ENCODE assay signal across 9 mouse cellular contexts in the genomic region with DNA sequence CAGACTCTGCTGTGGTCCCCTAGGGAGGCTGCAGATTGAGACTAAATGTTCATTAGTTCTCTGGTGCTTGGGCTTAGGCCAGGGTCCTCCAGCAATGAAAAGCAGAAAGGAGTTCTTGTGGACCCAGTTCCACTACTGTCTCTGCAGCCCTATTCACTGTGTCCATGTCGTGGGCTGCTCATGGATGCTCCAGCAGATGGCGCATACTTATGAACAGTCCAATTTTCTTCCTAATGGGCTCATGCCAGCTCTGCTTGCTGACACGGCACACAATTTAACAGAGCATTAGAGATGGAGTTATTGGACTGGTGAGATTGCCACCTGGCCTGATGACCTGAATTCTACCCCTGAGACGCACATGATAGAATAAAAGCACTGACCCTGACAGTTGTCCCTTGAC. TPM values are rescaled to one million over a fixed set of nuclear protein-coding genes. Genes with fewer than 3 reads are reported as not detected.
A peak's percentile ranks its signal among the peaks of the same experiment; 100 is the strongest.
DNase-seq lines count a peak whose midpoint lies in the region; ATAC-seq lines count a peak whose summit lies in the region.
"Had no signal": no experiment of that assay in that cellular context is flagged by ENCODE, and none has a peak within 500 bp of the region (broad histone marks: within the 10 kb centered on the region; RNA-seq: fewer than 3 reads in every experiment).

No protein-coding gene starts in this region.

- H3K9me3 ChIP-seq in hindbrain, embryonic 12.5 days (replicated peaks) = no peaks in the 10 kb centered on the region
- H3K9me3 ChIP-seq in neural tube, embryonic 13.5 days = no peaks in the 10 kb centered on the region
- H3K9me3 ChIP-seq: G1E had no signal

- H3K27me3 ChIP-seq in hindbrain, embryonic 12.5 days = peaks cover 10% of the 10 kb centered on the region
- H3K27me3 ChIP-seq in neural tube, embryonic 13.5 days = peaks cover 9% of the 10 kb centered on the region

- H3K36me3 ChIP-seq in hindbrain, embryonic 12.5 days = no peaks in the 10 kb centered on the region
- no peaks in the 10 kb centered on the region for H3K36me3 ChIP-seq in neural tube, embryonic 13.5 days
- H3K36me3 ChIP-seq: G1E had no signal

- DNase-seq in gastrocnemius, adult 18-20 months (ENCODE audit: low spot score) = peak; percentile 3
- no peak for DNase-seq in gastrocnemius, postnatal 25 days
- peak; percentile 63 for DNase-seq in ES-CJ7 (ENCODE audit: low read depth, low spot score)
- DNase-seq in cerebellum, postnatal 4 days (ENCODE audit: low spot score in 2 of 2) = peak; percentile 44 to 66
- peak; percentile 76 to 85 for DNase-seq in left cerebral cortex, postnatal 25 days (ENCODE audit: low spot score in 2 of 2)

- intact Hi-C loops in left cerebral cortex, postnatal 25 days (cut with DNase I) = loop anchor here (1.0 to 10.0 kb wide), 9 partner anchors 434 to 1203 kb away; a partner anchor contains a TSS

- no peak overlapping the region for H3K9ac ChIP-seq in hindbrain, embryonic 12.5 days
- H3K9ac ChIP-seq in neural tube, embryonic 13.5 days = no peak overlapping the region

- ATAC-seq in hindbrain, embryonic 12.5 days (ENCODE audit: low FRiP score) = 0 out of 2 replicates have a peak, but pooled peaks have one; percentile 60
- peak; percentile 76 for ATAC-seq in neural tube, embryonic 13.5 days (ENCODE audit: low read depth)
- ATAC-seq in erythroblast, adult 5-6 weeks (replicated peaks; ENCODE audit: low FRiP score, poor library complexity, severe bottlenecking) = no peak

- no peak overlapping the region for H3K4me3 ChIP-seq in hindbrain, embryonic 12.5 days
- no peak overlapping the region for H3K4me3 ChIP-seq in neural tube, embryonic 13.5 days

- WGBS in hindbrain, embryonic 12.5 days = 49% methylated on average over 4 of the region's 4 CpGs
- 32% methylated on average over 4 of the region's 4 CpGs for WGBS in neural tube, embryonic 13.5 days

- H3K27ac ChIP-seq in hindbrain, embryonic 12.5 days = no peak overlapping the region
- H3K27ac ChIP-seq in neural tube, embryonic 13.5 days (replicated peaks) = no peak overlapping the region; the same call in 1 of the 2 replicates

- H3K4me2 ChIP-seq in hindbrain, embryonic 12.5 days (replicated peaks) = no peak overlapping the region
- H3K4me2 ChIP-seq in neural tube, embryonic 13.5 days = no peak overlapping the region

- peaks cover 6% of the 10 kb centered on the region for H3K4me1 ChIP-seq in hindbrain, embryonic 12.5 days
- H3K4me1 ChIP-seq in neural tube, embryonic 13.5 days (replicated peaks) = peaks cover 13% of the 10 kb centered on the region

RNA-seq across cellular contexts. Expression of a gene that starts 28.3 kb away (rescaled TPM):
- total RNA-seq in gastrocnemius, adult 18-20 months (2021) = not detected
- total RNA-seq in gastrocnemius, postnatal 25 days (2021) = not detected
- polyA plus RNA-seq in hindbrain, embryonic 12.5 days (2016; fragmentation: Nextera tagmentation; extraction: Ambion mirVana) = not detected in 2 replicates
- under 1 TPM in 1 of 2 experiments, not detected in 1; 0.18 TPM for total RNA-seq in left cerebral cortex, postnatal 25 days (2021)
- polyA plus RNA-seq in neural tube, embryonic 13.5 days (2015; fragmentation: Nextera tagmentation; extraction: Ambion mirVana) = 0.04 TPM in 1 of 2 replicates, not detected in the other
- total RNA-seq in erythroblast, adult 5-6 weeks (2015; ENCODE audit: low replicate concordance) = not detected in 2 replicates
- 0.17 TPM in 1 of 2 replicates, not detected in the other for total RNA-seq in erythroblast, adult 5-6 weeks (2017; ENCODE audit: low replicate concordance)
- polyA plus RNA-seq: G1E had no signal
